Mouse (Mus musculus) limb, embryonic 15.5 days (tissue): ENCODE results near the gene Gm20388. TPM values are rescaled to one million over a fixed set of nuclear protein-coding genes. Genes with fewer than 3 reads are reported as not detected.

Source experiments
- ATAC-seq: fragments of 200-750 bp; cut with Nextera tagmentation; 2 replicates; pipeline ENCODE4 v1.8.0; 2017; ENCODE audit warnings: low read depth, moderate TSS enrichment; ENCODE audit not compliant: insufficient number of reproducible peaks, low FRiP score, low TSS enrichment
- H3K27ac ChIP-seq: fragments of 300-500 bp; sonication (generic); 2 replicates; pipeline ENCODE4 v1.5.1; 2015; ENCODE audit warnings: moderate library complexity, mild to moderate bottlenecking, inconsistent platforms
- H3K27me3 ChIP-seq: fragments of 300-500 bp; sonication (generic); 2 replicates; pipeline ENCODE4 v1.6.1; 2015; ENCODE audit warnings: inconsistent platforms
- H3K36me3 ChIP-seq: fragments of 300-500 bp; sonication (generic); 2 replicates; pipeline ENCODE4 v1.6.1; 2015; ENCODE audit warnings: inconsistent platforms
- H3K4me1 ChIP-seq: fragments of 300-500 bp; sonication (generic); 2 replicates; pipeline ENCODE4 v1.6.1; 2015; ENCODE audit warnings: inconsistent platforms
- H3K4me2 ChIP-seq: fragments of 300-500 bp; sonication (generic); 2 replicates; pipeline ENCODE4 v1.6.1; 2015; ENCODE audit warnings: mild to moderate bottlenecking, inconsistent platforms
- H3K4me3 ChIP-seq: fragments of 300-500 bp; sonication (generic); 2 replicates; pipeline ENCODE4 v1.5.1; 2015; ENCODE audit warnings: mild to moderate bottlenecking, inconsistent platforms
- H3K9ac ChIP-seq: fragments of 300-500 bp; sonication (generic); 2 replicates; pipeline ENCODE4 v1.6.1; 2015; ENCODE audit warnings: inconsistent platforms
- H3K9me3 ChIP-seq: fragments of 300-500 bp; sonication (generic); 2 replicates; pipeline ENCODE4 v1.6.1; 2016; ENCODE audit warnings: inconsistent platforms
- WGBS: fragments of 180-500 bp; shearing (Covaris S2); methylation state at CpG from one replicate; pipeline ENCODE4 v1.1.7; 2015; 5-methylcytosine and 5-hydroxymethylcytosine counted together
- polyA plus RNA-seq: library from polyadenylated mRNA; unstranded; fragments of >200 nt; fragmentation: Nextera tagmentation; extraction: Ambion mirVana; gene quantifications from 2 replicates; pipeline ENCODE4 v1.2.1, GENCODE M21; 2015

The Gm20388 gene
- polyA plus RNA-seq, 1 experiment from 2014 or later = 4.9 TPM

DNA sequence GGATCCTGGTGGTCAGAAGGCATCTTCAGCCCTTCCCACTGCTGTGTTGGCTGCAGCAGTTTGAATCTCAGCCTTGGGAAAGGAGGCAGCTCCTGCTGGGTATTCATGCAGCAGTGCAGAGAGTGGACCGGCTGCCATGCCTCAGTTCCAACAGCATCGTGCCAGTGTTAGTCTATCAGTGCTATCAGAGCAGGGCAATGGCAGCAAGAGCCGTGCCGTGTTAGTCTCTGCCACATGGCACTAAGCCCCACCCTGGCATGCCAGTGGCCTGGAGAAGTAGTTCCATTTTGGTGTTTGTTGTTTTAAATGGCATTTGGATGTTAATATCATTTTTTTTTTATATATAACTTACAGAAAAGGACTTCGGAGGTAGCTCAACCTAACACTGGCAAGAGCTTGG is 3198.3 kb downstream of the Gm20388 start:
- 82% methylated on average over 5 of the region's 5 CpGs for WGBS
- H3K4me2 ChIP-seq = no peak overlapping the region
- H3K9me3 ChIP-seq = no peaks in the 10 kb centered on the region
- H3K27me3 ChIP-seq = no peaks in the 10 kb centered on the region
- no peak overlapping the region for H3K27ac ChIP-seq
- no peak for ATAC-seq
- H3K4me3 ChIP-seq = no peak overlapping the region
- peaks cover 19% of the 10 kb centered on the region for H3K36me3 ChIP-seq
- H3K4me1 ChIP-seq = peaks cover 5% of the 10 kb centered on the region
- no peak overlapping the region for H3K9ac ChIP-seq

DNA sequence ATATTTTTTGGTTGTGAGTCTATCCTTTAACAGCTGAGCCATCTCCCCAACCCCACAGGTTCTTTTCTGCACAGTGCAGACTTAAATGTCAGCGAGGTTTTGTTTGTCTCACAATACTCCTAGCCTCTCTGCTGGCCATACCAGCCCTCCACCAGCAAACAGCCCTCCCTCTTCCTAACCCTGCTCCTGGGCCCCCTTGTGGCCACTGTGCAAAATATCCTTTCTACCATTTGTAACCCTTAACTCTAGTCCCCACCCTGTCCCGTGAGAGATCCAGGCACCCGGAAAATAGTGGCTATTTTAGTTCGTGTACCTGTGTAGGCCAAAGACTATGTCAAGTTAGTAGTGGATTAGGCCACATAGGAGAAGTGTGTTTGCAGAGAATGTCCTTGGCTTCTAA is 3200.0 kb downstream of the Gm20388 start:
- Histone ChIP-seq H3K4me3 (no peak overlapping the region), H3K27me3 (peaks cover 2% of the 10 kb centered on the region), H3K9me3 (no peaks in the 10 kb centered on the region), H3K4me2 (no peak overlapping the region), H3K4me1 (no peaks in the 10 kb centered on the region), H3K36me3 (peaks cover 2% of the 10 kb centered on the region), H3K27ac (no peak overlapping the region), H3K9ac (no peak overlapping the region)
- WGBS = 10% methylated on average over 4 of the region's 4 CpGs
- ATAC-seq = peak; percentile 35; the same call in 1 of the 2 replicates

DNA sequence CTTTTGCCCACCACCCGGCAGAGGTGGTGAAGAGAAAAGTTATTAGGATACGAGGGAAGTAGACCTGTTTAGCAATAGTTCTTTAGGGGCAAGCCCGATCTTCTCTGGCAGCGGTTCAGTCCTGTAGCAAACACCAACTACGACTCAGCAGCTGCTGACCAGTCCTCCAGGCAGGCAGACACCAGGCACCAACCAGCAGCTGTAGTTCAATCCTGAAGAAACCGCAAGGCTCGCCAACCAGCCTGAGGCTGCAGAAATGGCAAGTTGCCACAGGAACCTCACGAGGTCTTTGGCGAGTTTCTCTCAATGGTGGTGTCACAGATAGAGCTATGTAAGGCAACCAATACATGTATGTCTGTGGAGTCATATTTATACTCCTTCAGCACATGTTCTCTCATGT is 3202.3 kb downstream of the Gm20388 start:
- H3K4me1 ChIP-seq = peaks cover 15% of the 10 kb centered on the region
- 63% methylated on average over 9 of the region's 9 CpGs for WGBS

DNA sequence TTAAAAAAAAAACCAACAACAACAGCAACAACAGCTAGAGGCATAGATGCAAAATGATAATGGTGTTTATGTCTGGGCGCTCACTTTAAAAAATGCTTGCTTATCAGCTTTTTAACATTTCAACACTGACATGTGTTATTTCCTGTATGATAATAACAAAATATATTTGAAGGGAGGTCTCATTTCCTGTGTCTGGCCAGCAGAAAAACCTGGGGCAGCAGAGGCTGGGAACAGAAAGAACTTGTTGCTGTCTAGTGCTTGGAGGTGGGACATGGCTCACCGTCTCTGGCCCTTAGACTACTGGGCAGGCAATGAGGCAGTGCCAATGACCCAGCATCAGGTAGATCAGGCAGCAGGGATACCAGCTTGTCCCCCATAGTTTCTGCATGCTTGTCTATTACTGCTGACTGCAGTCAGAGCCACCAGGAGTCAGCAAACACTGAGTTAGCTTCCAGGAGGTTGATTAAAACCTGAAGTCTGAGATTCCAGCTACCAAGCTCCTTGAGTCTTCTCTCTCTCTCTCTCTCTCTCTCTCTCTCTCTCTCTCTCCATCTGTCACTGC is 3203.3 kb downstream of the Gm20388 start:
- no peak overlapping the region for H3K9ac ChIP-seq
- no peak for ATAC-seq
- WGBS = 50% methylated on average over 2 of the region's 2 CpGs

More for the DNA sequence above, 3202.3 kb downstream of the Gm20388 start:
- no peak overlapping the region for H3K4me3 ChIP-seq
- H3K9me3 ChIP-seq = no peaks in the 10 kb centered on the region
- no peak for ATAC-seq
- no peaks in the 10 kb centered on the region for H3K36me3 ChIP-seq
- H3K4me2 ChIP-seq = no peak overlapping the region
- no peak overlapping the region for H3K27ac ChIP-seq
- no peak overlapping the region for H3K9ac ChIP-seq
- peaks cover 24% of the 10 kb centered on the region for H3K27me3 ChIP-seq

DNA sequence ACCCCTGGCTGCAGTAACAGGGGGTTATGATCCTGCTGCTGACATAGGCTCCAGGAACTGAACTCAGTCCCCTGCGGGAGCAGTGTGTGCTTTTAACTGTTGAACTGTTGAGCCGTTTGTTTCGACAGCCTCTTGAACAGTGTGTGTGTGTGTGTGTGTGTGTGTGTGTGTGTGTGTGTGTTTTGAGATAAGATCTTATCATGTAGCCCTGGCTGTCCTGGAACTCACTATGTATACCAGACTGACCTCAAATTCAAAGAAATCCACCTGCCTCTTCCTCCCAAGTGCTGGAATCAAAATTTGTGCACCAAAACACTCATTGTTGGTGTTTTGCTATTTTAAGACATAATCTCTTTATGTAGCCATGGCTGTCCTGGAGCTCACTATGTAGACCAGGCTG is 3204.0 kb downstream of the Gm20388 start:
- no peaks in the 10 kb centered on the region for H3K36me3 ChIP-seq
- no peak for ATAC-seq
- no peak overlapping the region for H3K27ac ChIP-seq
- H3K4me2 ChIP-seq = no peak overlapping the region
- peaks cover 39% of the 10 kb centered on the region for H3K27me3 ChIP-seq
- no peak overlapping the region for H3K9ac ChIP-seq
- H3K4me1 ChIP-seq = peaks cover 18% of the 10 kb centered on the region
- H3K4me3 ChIP-seq = no peak overlapping the region
- H3K9me3 ChIP-seq = no peaks in the 10 kb centered on the region
- 62% methylated on average over 3 of the region's 3 CpGs for WGBS

More for the DNA sequence above, 3203.3 kb downstream of the Gm20388 start:
- Histone ChIP-seq H3K4me1 (peaks cover 18% of the 10 kb centered on the region), H3K4me2 (no peak overlapping the region), H3K36me3 (no peaks in the 10 kb centered on the region), H3K4me3 (no peak overlapping the region), H3K27ac (no peak overlapping the region), H3K9me3 (no peaks in the 10 kb centered on the region), H3K27me3 (peaks cover 35% of the 10 kb centered on the region)

DNA sequence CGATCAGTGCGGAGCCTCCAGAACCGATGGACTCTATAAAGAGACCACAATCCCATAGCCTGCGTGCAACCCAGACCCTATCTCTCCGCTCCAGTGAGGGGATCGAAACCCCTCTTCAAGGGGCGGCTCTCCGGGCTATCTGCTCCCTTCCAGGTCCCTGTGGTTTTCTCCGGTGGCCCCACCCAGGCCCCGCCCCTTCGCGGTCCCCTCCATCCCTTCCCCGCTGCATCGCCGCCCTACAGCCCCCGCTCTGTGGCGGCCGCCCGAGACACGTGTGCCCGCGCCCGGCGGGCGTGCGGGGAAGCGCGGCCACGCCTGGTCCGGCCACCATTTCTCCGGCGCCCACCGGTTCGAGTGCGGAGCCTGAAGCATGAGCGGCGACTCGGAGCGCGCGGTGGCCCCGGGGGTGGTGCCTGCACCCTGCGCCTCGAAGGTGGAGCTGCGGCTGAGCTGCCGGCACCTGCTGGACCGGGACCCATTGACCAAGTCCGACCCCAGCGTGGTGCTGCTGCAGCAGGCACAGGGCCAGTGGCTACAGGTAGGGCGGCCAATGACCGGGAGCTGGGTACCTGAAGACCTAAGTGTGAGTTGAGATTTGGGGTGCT is 3206.6 kb downstream of the Gm20388 start, which contains the start of gene Cpne7:
TSS of gene Cpne7 (plus strand) at position 248 of the 605 bp plus-strand sequence.
- Histone ChIP-seq H3K27ac (no peak within 1 kb of the TSS), H3K4me2 (peak within 1 kb of the TSS; percentile 91), H3K9me3 (no peaks in the 10 kb centered on the region), H3K9ac (0 out of 2 replicates have a peak within 1 kb of the TSS, but pooled peaks have one; percentile 31), H3K4me3 (peak within 1 kb of the TSS; percentile 45), H3K27me3 (peaks cover 39% of the 10 kb centered on the region), H3K36me3 (no peaks in the 10 kb centered on the region), H3K4me1 (peaks cover 18% of the 10 kb centered on the region)
- WGBS = under 1% methylated on average over 50 of the region's 51 CpGs
- 0 out of 2 replicates have a peak, but pooled peaks have one; percentile 36 for ATAC-seq

DNA sequence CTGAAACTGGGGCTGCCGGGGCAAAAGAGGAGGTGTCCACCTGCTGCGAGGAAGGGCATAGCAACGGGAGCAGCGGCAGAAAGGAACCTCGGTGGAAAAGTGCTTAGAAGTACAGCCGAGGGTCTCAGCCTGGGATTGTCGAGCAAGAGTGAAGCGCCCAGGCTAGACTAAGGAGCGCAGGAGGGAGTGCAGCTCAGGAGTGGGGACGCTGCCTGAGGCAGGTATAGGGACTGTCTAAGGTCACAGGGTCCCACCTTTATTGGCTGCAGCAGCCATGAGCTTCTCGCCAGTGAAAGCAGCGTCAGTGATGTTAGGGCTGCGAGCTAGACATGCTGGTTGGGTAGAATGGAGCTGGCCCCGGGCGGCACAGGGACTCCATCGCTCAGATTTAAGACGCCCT is 3207.1 kb downstream of the Gm20388 start:
- 4% methylated on average over 17 of the region's 17 CpGs for WGBS
- Histone ChIP-seq H3K36me3 (no peaks in the 10 kb centered on the region), H3K9me3 (no peaks in the 10 kb centered on the region), H3K4me2 (peak overlapping the region; percentile 91), H3K4me3 (peak overlapping the region; percentile 45), H3K27me3 (peaks cover 39% of the 10 kb centered on the region), H3K9ac (no peak overlapping the region), H3K27ac (no peak overlapping the region), H3K4me1 (peaks cover 18% of the 10 kb centered on the region)
- no peak for ATAC-seq

DNA sequence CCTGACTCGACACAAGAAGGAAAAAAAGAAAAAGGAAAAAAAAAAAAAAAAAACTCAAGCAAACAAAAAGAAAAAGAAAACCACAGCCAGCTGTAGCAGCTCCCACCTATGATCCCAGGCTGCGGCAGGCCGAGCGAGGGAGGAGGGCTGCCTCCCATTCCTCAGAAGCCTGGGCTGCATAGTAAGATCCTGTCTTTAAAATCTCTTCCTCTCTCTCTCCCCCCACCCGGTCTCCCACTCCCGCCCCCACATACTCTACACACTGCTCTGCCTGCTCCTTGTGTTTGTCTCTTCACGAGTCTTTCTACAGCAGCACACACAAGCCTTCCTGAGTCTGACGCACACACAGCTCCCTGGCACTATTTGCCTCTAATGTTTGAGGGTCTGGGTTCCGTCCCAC is 3211.4 kb downstream of the Gm20388 start:
- Histone ChIP-seq H3K27ac (no peak overlapping the region), H3K9me3 (no peaks in the 10 kb centered on the region), H3K27me3 (peaks cover 29% of the 10 kb centered on the region), H3K4me1 (peaks cover 25% of the 10 kb centered on the region), H3K4me2 (no peak overlapping the region), H3K9ac (no peak overlapping the region), H3K36me3 (no peaks in the 10 kb centered on the region), H3K4me3 (no peak overlapping the region)
- no peak for ATAC-seq
- 52% methylated on average over 9 of the region's 9 CpGs for WGBS

DNA sequence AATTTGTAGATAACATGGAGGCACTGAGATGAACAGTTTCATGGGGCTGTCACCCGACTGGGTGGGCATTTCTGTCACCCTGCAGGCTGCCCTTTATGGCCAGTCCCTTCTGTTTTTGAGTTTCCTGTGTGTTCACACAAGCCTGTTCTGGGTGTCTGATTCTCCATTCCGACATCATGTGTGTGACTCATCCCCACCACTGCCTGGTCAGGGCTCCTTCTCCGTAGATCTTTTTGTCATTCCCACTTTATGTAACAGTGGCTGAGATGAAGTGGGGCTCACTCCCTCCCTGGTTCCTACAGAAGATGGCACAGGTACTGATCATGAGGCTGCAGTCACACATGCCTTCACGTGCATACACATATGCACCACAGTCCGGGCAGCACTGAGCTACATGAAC is 3212.0 kb downstream of the Gm20388 start:
- H3K36me3 ChIP-seq = no peaks in the 10 kb centered on the region
- no peak overlapping the region for H3K4me3 ChIP-seq
- H3K4me1 ChIP-seq = peaks cover 19% of the 10 kb centered on the region
- no peak overlapping the region for H3K9ac ChIP-seq
- WGBS = 74% methylated on average over 5 of the region's 5 CpGs
- peaks cover 24% of the 10 kb centered on the region for H3K27me3 ChIP-seq
- no peak overlapping the region for H3K4me2 ChIP-seq
- no peaks in the 10 kb centered on the region for H3K9me3 ChIP-seq
- H3K27ac ChIP-seq = no peak overlapping the region
- ATAC-seq = no peak

DNA sequence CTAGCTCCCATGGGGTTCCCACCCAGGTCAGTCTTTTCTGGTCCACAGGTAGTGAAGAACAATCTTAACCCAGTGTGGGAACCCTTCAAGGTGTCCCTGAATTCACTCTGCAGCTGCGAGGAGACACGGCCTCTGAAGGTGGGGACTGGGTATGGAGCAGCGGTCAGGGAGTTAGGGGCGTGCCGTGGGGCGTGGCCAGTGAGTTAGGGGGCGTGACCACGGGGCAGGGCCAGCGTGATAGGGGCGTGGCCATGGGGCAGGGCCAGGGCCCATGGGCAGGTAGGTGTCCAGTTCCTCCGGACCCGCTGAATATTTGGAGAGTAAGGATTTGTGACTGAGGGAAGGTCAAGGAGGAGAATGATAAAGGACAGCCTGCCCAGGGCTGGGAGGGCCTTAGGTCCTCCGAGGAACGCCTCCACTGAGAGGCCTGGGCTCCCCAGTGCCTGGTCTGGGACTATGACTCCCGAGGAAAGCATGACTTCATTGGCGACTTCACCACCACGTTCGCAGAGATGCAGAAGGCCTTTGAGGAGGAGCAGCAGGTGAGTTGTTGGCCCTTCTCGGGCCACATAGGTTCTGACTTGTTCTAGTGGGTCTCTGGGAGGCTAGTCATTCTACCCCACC is 3215.7 kb downstream of the Gm20388 start:
- Histone ChIP-seq H3K27ac (no peak overlapping the region), H3K36me3 (no peaks in the 10 kb centered on the region), H3K4me3 (no peak overlapping the region), H3K9ac (no peak overlapping the region), H3K27me3 (peaks cover 7% of the 10 kb centered on the region; the same call in 1 of the 2 replicates), H3K9me3 (no peaks in the 10 kb centered on the region), H3K4me1 (peaks cover 17% of the 10 kb centered on the region), H3K4me2 (no peak overlapping the region)
- 10% methylated on average over 19 of the region's 19 CpGs for WGBS
- no peak for ATAC-seq

DNA sequence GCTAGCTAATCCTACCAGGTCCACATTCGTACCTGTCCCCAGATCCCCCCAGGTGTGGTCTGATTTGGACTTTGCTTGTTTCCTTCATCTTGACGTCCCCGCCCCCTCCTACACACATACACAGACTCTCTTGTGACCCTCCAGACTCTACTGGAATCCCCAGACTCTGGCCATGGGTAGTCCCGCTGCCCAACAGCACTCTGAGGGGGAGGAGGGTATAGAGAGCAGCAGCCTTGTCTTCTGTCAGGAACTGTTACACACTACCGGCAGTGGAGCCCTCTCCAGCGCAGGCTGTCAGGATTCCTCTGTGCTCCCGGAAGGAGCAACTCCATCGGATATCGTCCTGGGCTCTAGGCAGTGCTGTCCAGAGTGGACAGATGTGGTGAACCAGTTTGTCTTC is 3220.4 kb downstream of the Gm20388 start:
- WGBS = 55% methylated on average over 9 of the region's 9 CpGs

DNA sequence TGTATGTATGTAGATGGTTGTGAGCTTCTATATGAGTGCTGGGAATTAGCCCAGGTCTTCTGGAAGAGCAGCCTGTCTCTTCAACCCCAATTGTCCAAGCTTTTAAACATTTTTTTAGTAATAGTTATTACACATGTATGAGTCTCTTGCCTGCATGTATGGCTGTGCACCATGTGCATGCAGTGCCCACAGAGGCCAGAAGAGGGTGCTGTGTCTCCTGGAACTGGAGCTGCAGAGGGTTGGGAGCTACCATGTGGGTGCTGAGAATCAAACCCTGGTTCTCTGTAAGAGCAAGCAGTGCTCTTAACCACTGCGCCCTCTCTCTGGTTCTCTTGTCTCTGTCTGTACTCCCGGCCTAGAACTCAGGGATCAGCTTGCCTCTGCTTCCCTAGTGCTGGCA is 3222.3 kb downstream of the Gm20388 start:
- peaks cover 24% of the 10 kb centered on the region for H3K4me1 ChIP-seq
- ATAC-seq = no peak
- whole genome bisulfite sequencing = 98% methylated on average over 2 of the region's 2 CpGs
- H3K27me3 ChIP-seq = no peaks in the 10 kb centered on the region
- no peak overlapping the region for H3K4me3 ChIP-seq
- H3K9me3 ChIP-seq = no peaks in the 10 kb centered on the region
- no peaks in the 10 kb centered on the region for H3K36me3 ChIP-seq
- no peak overlapping the region for H3K9ac ChIP-seq
- no peak overlapping the region for H3K27ac ChIP-seq
- no peak overlapping the region for H3K4me2 ChIP-seq

More for the DNA sequence above, 3220.4 kb downstream of the Gm20388 start:
- Histone ChIP-seq H3K4me1 (peaks cover 16% of the 10 kb centered on the region), H3K4me3 (no peak overlapping the region), H3K27ac (no peak overlapping the region; the same call in 1 of the 2 replicates), H3K9ac (no peak overlapping the region), H3K36me3 (no peaks in the 10 kb centered on the region), H3K4me2 (no peak overlapping the region), H3K27me3 (peaks cover 2% of the 10 kb centered on the region; the same call in 1 of the 2 replicates), H3K9me3 (no peaks in the 10 kb centered on the region)
- no peak for ATAC-seq
